ENCODE assay signal across 22 mouse cellular contexts in genomic region chr16:77392205-77392604, GRCm38 (mm10).
DNase-seq lines count a peak whose midpoint lies in the region; ATAC-seq and TF ChIP-seq lines count a peak whose summit lies in the region.
"Had no signal": no experiment of that assay in that cellular context is flagged by ENCODE, and none has a peak within 500 bp of the region (broad histone marks: within the 10 kb centered on the region; RNA-seq: fewer than 3 reads in every experiment).

No protein-coding gene starts in this region.

- peaks cover 41% of the 10 kb centered on the region for H3K4me1 ChIP-seq in hindbrain, embryonic 10.5 days (replicated peaks)
- H3K4me1 ChIP-seq in hindbrain, embryonic 14.5 days (replicated peaks; ENCODE audit: control insufficient read depth, insufficient read depth, low read length), result 0 out of 2 replicates have a peak, but pooled peaks cover 3% of the 10 kb centered on the region
- no peaks in the 10 kb centered on the region for H3K4me1 ChIP-seq in liver, embryonic 12.5 days
- H3K4me1 ChIP-seq in liver, postnatal 0 days (ENCODE audit: insufficient read depth), result no peaks in the 10 kb centered on the region
- H3K4me1 ChIP-seq: embryonic facial prominence, embryonic 12.5 days; embryonic facial prominence, embryonic 15.5 days had no signal

- peaks cover 13% of the 10 kb centered on the region for H3K36me3 ChIP-seq in hindbrain, embryonic 10.5 days
- H3K36me3 ChIP-seq in hindbrain, embryonic 14.5 days (replicated peaks; ENCODE audit: control insufficient read depth, insufficient read depth), result no peaks in the 10 kb centered on the region
- no peaks in the 10 kb centered on the region for H3K36me3 ChIP-seq in liver, embryonic 12.5 days
- H3K36me3 ChIP-seq in liver, postnatal 0 days (replicated peaks; ENCODE audit: insufficient read depth, low read length), result no peaks in the 10 kb centered on the region
- H3K36me3 ChIP-seq: embryonic facial prominence, embryonic 12.5 days; embryonic facial prominence, embryonic 15.5 days had no signal

- no peak overlapping the region for H3K4me3 ChIP-seq in hindbrain, embryonic 10.5 days
- H3K4me3 ChIP-seq in hindbrain, embryonic 14.5 days (replicated peaks; ENCODE audit: low read length), result no peak overlapping the region
- H3K4me3 ChIP-seq in liver, embryonic 12.5 days, result no peak overlapping the region
- no peak overlapping the region for H3K4me3 ChIP-seq in liver, postnatal 0 days (ENCODE audit: low read depth, low read length)
- H3K4me3 ChIP-seq: embryonic facial prominence, embryonic 12.5 days; embryonic facial prominence, embryonic 15.5 days; gastrocnemius, adult 2 months had no signal

- no peaks in the 10 kb centered on the region for H3K9me3 ChIP-seq in hindbrain, embryonic 10.5 days
- no peaks in the 10 kb centered on the region for H3K9me3 ChIP-seq in hindbrain, embryonic 14.5 days (ENCODE audit: control insufficient read depth, low read length)
- H3K9me3 ChIP-seq in liver, embryonic 12.5 days (replicated peaks), result no peaks in the 10 kb centered on the region
- H3K9me3 ChIP-seq in liver, postnatal 0 days (ENCODE audit: low read length), result no peaks in the 10 kb centered on the region
- H3K9me3 ChIP-seq: embryonic facial prominence, embryonic 12.5 days; embryonic facial prominence, embryonic 15.5 days had no signal

- 0 out of 2 replicates have a peak overlapping the region, but pooled peaks have one; percentile 8 for H3K27ac ChIP-seq in hindbrain, embryonic 10.5 days
- no peak overlapping the region for H3K27ac ChIP-seq in hindbrain, embryonic 14.5 days
- no peak overlapping the region for H3K27ac ChIP-seq in liver, embryonic 12.5 days
- H3K27ac ChIP-seq in liver, postnatal 0 days (ENCODE audit: low read depth), result peak overlapping the region; percentile 29; the same call in 1 of the 2 replicates
- H3K27ac ChIP-seq: embryonic facial prominence, embryonic 12.5 days; embryonic facial prominence, embryonic 15.5 days; gastrocnemius, adult 2 months had no signal

- no peak for TF ChIP-seq CTCF in liver, postnatal 0 days (IDR thresholded peaks at IDR 0.05; ENCODE audit: low read depth)

- 72% methylated on average over 4 of the region's 4 CpGs for WGBS in hindbrain, embryonic 10.5 days
- WGBS in hindbrain, embryonic 14.5 days, result 80% methylated on average over 4 of the region's 4 CpGs
- WGBS in liver, embryonic 12.5 days (ENCODE audit: insufficient replicate concordance), result 53% methylated on average over 4 of the region's 4 CpGs
- WGBS in liver, postnatal 0 days (ENCODE audit: insufficient replicate concordance), result 44% methylated on average over 4 of the region's 4 CpGs

- no peak overlapping the region for H3K9ac ChIP-seq in hindbrain, embryonic 14.5 days
- no peak overlapping the region for H3K9ac ChIP-seq in liver, embryonic 12.5 days
- H3K9ac ChIP-seq in liver, postnatal 0 days (replicated peaks), result no peak overlapping the region
- H3K9ac ChIP-seq: embryonic facial prominence, embryonic 12.5 days; embryonic facial prominence, embryonic 15.5 days; forebrain, postnatal 0 days had no signal

- H3K4me2 ChIP-seq in hindbrain, embryonic 14.5 days (replicated peaks), result no peak overlapping the region
- H3K4me2 ChIP-seq in liver, embryonic 12.5 days, result no peak overlapping the region
- H3K4me2 ChIP-seq in liver, postnatal 0 days (ENCODE audit: low read depth, low read length), result no peak overlapping the region
- H3K4me2 ChIP-seq: embryonic facial prominence, embryonic 12.5 days; embryonic facial prominence, embryonic 15.5 days; heart, embryonic 11.5 days had no signal

- peak; percentile 21; the same call in 1 of the 2 replicates for TF ChIP-seq EP300 in liver, postnatal 0 days (IDR thresholded peaks at IDR 0.05; ENCODE audit: low read depth)

- no peak for ATAC-seq in hindbrain, embryonic 14.5 days (ENCODE audit: low FRiP score)
- ATAC-seq in liver, embryonic 12.5 days, result 0 out of 2 replicates have a peak, but pooled peaks have one; percentile 37
- peak; percentile 64 for ATAC-seq in liver, postnatal 0 days
- ATAC-seq: forebrain, embryonic 14.5 days; forebrain, postnatal 0 days; hindbrain, embryonic 16.5 days had no signal

- no peak for DNase-seq in hindbrain, embryonic 10.5 days (ENCODE audit: low spot score)
- DNase-seq in hindbrain, embryonic 14.5 days (ENCODE audit: low spot score), result no peak
- no peak for DNase-seq in liver
- DNase-seq in liver, postnatal 0 days, result no peak
- DNase-seq in thymus, postnatal 14 days, result no peak
- DNase-seq in Muller cell, postnatal 12 days (ENCODE audit: inconsistent ontology term), result no peak
- DNase-seq: adrenal gland, adult 2 months; adrenal gland, postnatal 14 days; cerebellum, adult 11 months; cerebellum, adult 2 months; cerebellum, adult 9-11 months; cerebellum, postnatal 25 days; forebrain, postnatal 0 days; gastrocnemius, adult 2 months; gastrocnemius, postnatal 14 days; heart, adult 11 months had no signal

- no peaks in the 10 kb centered on the region for H3K27me3 ChIP-seq in hindbrain, embryonic 10.5 days (ENCODE audit: insufficient read depth, poor library complexity, severe bottlenecking)
- no peaks in the 10 kb centered on the region for H3K27me3 ChIP-seq in hindbrain, embryonic 14.5 days (ENCODE audit: control insufficient read depth, insufficient read depth, low read length)
- no peaks in the 10 kb centered on the region for H3K27me3 ChIP-seq in liver, embryonic 12.5 days (replicated peaks)
- H3K27me3 ChIP-seq in liver, postnatal 0 days (ENCODE audit: insufficient read depth, low read length), result no peaks in the 10 kb centered on the region
- H3K27me3 ChIP-seq: embryonic facial prominence, embryonic 12.5 days; embryonic facial prominence, embryonic 15.5 days had no signal

Comparison
In these comparisons a context has a peak if more than half of its experiments do, and no peak if none do; other contexts are left out.
1. H3K27ac ChIP-seq: peak in hindbrain, embryonic 10.5 days (single experiment) and liver, postnatal 0 days (single experiment); none in hindbrain, embryonic 14.5 days (single experiment) and liver, embryonic 12.5 days (single experiment).